Mouse (Mus musculus) heart, adult 9 months (tissue): ENCODE measurements around the gene Cenpc1.

Experiments
- DNase-seq, 2 experiments: peaks; one replicate each; pipeline ENCODE4 v3.0.0; 2022; ENCODE audit warnings: low spot score in 2 of 2

Cenpc1 gene

DNA sequence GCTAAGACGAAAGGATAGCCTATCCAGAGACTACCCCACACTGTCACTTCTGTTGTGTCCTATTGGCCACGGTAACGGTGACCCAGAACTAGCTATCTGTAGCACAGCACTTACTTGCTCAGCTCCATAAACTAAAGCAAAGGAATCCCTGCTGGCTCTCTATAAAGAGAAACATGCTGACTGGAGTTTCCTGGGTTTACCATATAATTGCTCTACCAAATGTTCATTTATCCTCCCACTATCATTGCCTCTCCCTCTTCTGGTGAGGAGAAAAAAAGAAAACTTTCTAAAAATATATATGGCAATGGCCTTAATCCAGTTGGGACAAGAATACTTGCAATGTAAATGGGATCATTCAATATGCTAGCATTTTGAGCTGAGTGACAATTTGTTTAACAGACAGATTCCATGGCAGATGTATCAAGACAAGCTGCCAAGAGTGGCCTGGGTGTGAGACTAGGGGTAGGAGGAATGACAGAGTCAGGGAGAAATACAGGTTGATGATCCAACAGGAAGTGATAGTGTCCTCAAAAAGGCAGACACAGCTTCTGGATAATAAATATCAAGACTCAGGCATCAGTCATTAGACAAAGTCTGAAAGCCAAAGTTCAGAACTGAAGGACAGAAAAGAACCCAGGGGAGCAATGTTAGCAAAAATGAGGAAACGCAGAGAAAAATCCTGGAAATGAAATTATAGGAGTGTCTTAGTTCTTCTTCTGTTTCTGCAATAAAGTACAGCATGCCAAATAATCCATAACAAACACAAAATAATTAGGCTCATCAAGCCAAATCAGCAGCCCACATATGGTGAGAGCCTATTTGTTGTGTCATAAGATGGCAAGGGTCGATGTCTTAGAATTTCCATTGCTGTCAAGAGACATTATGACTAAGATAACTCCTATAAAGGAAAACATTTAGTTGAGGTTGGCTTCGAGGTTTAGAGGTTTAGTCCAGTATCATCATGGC is 68.6 kb downstream of the Cenpc1 start:
- DNase-seq = no peak

DNA sequence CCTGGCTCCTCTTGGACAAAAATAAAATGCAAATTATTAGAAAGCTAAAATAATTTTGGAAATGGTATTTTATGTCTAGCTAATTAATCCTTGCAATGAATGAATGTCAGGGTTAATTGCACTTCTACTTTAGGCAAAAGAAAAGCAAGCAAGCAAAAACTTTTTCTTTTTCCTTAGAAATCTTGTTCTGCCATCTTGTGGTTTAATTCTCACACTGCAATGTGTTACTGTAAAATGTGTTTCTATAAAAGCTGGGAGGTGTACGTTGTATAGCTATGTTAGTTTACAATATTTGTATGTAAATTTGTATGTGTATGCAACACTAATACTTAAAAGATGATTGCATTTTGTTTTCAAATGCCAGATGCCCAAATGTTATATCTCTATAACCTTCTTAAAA is 70.8 kb downstream of the Cenpc1 start:
- DNase-seq = no peak

DNA sequence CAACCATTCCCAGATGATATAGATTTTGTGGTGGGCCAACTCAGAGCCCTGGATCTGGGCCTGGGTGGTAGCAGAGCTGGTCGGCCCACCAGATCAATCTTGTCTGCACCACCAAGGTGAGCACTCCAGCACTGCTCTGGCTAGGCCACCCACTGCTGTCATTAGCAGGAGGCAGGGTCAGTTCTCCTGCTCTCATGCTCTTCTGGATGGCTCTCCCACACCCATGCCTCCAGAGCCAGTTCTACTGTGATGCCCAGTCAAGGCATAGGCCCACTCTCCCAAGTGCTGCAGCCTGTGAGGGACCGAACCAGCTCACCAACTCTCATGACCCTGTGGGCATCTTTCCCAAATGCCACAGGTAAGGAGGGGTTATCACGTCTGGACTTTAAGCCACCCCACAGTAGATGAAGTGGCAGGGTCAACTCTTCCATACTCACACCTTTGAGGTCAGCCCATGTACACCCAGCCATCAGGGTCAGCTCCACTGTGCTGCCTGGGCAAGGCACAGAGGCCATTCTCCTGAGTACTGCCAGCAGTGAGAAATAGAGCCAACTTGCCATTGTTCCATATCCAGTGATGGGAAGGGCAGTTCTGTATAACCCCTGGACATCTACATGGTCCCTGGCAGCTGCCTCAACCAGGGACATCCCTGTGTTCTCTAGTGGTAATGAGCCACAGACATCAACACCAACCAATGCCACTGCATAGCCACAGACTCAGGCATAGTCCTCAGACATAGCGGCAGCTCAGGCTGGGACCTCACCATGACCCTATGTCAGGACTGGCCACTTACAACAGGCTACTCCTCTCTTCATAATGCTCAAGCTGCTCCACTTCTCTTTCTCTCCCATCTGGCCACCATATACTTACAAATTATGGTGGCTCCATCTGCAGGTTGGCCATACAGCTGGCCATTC is 72.3 kb downstream of the Cenpc1 start:
- no peak for DNase-seq

DNA sequence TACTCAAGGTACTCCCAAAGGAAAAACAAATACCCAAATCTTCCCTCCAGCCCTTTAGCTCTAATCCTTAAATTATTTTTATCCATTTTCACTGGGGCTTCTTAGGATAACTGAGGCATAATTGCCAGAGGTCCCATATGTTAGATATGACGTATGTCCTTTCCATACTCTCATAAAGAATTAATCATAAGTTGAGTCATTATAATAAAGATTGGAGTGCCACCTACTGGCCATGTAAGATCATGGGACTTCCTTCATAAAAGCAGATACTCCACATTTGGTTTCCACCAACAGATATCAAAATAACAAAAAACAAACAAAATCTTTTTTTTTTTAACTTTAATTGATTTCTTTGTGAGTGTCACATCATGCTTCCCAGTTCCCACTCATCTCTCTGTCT is 73.3 kb downstream of the Cenpc1 start:
- DNase-seq = no peak

DNA sequence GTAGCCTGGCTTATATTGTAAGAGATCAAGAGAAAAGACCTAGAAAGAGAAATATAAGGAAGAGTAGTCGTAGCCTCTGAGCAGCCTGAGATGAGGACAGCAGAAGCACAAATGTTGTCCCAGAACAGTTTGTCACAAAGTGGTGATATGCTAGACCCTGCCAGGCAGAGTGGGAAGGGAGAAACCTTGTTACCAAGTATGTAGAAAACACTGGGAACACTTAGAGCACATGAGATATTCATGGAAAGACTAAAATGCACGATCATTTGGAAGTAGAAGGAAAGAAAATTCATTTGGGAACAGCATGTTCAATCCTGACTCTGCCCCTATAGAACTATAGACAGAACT is 77.9 kb downstream of the Cenpc1 start:
- DNase-seq = no peak

DNA sequence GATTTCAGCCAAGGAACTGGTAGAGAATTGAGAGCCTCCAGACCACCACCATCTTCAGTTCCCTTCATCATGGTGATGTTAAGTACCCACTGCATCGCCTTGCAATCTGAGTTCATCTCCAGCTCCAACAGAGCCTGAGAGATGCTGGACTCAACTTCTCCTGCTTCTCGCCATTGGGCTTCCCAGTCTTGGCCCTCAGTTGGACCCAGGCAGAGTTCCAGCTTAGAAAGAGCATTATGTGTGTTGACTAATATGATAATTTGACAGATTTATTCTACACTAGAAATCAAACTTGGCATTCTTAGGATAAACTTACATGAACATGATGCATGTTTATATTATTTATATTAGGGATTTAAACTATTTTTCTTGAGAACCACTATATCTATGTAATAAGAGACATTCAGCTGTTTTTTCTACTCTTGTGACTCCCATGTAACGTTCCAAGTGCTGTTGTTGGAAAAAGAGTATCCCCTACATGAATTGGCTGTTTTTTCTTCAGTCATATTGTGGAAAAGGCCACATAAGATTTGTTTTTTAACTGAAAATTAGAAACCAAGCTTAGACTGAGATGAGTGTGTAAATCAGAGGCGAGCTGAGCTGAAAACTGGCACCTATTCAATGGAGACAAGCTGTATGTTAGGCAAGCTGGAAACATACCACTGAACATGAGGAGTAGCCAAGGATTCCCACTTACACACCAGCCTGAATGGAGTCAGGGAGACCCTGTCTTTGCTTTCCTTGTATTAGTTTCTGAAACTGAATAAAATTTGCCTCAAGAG is 78.5 kb downstream of the Cenpc1 start:
- no peak for DNase-seq

DNA sequence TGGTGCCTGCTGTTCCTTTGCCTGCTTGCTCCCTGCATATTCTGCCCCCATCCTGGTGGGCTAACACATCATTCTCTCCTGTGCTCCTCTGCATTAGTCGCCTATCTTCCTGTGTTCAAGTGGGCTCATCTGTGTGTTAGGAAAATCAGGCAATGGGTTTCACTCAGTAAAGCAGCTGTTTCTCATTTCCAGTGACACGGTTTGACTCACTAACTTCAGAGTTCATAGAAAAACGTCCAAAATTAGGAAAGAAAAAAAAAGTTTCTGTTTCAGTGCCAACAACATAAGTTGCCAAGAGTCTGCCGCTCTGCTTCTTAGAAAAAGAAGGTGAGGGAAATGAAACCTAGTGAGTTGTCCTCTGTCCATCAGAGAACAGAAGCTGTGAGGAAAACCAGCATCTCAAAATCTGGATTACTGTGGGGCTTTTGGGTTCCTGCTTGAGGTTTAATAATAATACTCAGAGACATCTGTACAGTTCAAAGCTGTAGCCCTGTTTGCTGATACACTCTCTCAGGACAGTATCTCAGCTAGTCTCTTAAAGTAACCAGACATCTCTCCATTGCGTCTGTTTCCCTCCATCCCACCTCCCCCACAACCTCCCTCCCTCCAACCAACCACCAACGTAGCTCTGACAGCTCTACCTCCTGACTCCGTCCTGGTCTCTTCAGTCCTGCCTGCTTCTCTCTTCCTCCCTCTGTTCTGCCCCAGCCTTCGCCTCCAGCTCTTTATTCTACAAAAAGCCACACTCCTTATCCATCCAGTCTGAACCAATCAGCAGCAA is 87.5 kb downstream of the Cenpc1 start:
- DNase-seq = no peak

DNA sequence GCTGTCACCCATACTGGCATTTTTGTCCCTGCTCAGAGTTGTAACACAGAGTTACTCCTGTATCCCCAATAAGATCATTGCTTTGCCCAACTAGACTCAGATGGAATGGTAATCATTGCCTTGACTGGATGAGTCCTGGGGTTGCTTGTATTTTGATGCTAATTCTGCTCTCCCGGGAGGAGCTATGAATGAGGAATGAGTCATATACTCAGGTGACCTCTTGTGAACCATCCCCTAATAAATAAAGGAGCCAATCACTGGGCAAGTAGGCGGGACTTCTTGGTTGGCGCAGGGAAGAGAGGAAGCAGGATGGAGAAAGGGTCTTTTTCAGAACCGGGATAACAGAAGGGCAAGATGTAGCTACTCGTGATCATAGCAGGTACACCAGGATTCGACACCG is 102.6 kb downstream of the Cenpc1 start:
- no peak for DNase-seq
